Mouse (Mus musculus): ENCODE measurements around the gene Tiam1.

Tiam1 gene

GRCm38 (mm10) chr16:90143760-90144516, at the start of gene Tiam1:
Gene Tiam1, minus strand, starts transcription at chr16:90143769.
- DNase-seq, result peak; percentile 98

GRCm38 (mm10) chr16:90191289-90191688, 47.7 kb upstream of the Tiam1 start:
- no peak for DNase-seq

- no peak for DNase-seq
Observed at GRCm38 (mm10) chr16:90187453-90187852, 43.9 kb upstream of the Tiam1 start.

- peak; percentile 84 for DNase-seq
Observed at GRCm38 (mm10) chr16:90185928-90186588, 42.5 kb upstream of the Tiam1 start.

GRCm38 (mm10) chr16:90184135-90184534, 40.6 kb upstream of the Tiam1 start:
- DNase-seq, result no peak

GRCm38 (mm10) chr16:90181673-90182072, 38.1 kb upstream of the Tiam1 start:
- no peak for DNase-seq

GRCm38 (mm10) chr16:90180975-90181374, 37.4 kb upstream of the Tiam1 start:
- no peak for DNase-seq

GRCm38 (mm10) chr16:90179892-90180291, 36.3 kb upstream of the Tiam1 start:
- no peak for DNase-seq

- DNase-seq, result no peak
Observed at GRCm38 (mm10) chr16:90178404-90178803, 34.8 kb upstream of the Tiam1 start.

- DNase-seq, result no peak
Observed at GRCm38 (mm10) chr16:90177425-90177824, 33.9 kb upstream of the Tiam1 start.

GRCm38 (mm10) chr16:90176472-90176871, 32.9 kb upstream of the Tiam1 start:
- DNase-seq, result peak; percentile 73

- DNase-seq, result no peak
Observed at GRCm38 (mm10) chr16:90171416-90171815, 27.8 kb upstream of the Tiam1 start.

GRCm38 (mm10) chr16:90170676-90171075, 27.1 kb upstream of the Tiam1 start:
- no peak for DNase-seq

GRCm38 (mm10) chr16:90169863-90170630, 26.5 kb upstream of the Tiam1 start:
- DNase-seq, result no peak

GRCm38 (mm10) chr16:90167646-90168045, 24.1 kb upstream of the Tiam1 start:
- peak; percentile 64 for DNase-seq

- DNase-seq, result no peak
Observed at GRCm38 (mm10) chr16:90165435-90165834, 21.9 kb upstream of the Tiam1 start.

GRCm38 (mm10) chr16:90164942-90165341, 21.4 kb upstream of the Tiam1 start:
- no peak for DNase-seq

GRCm38 (mm10) chr16:90155080-90155479, 11.5 kb upstream of the Tiam1 start:
- DNase-seq, result no peak

GRCm38 (mm10) chr16:90150820-90151219, 7.3 kb upstream of the Tiam1 start:
- no peak for DNase-seq

- no peak for DNase-seq
Observed at GRCm38 (mm10) chr16:90150126-90150525, 6.6 kb upstream of the Tiam1 start.

GRCm38 (mm10) chr16:90149335-90149734, 5.8 kb upstream of the Tiam1 start:
- no peak for DNase-seq

GRCm38 (mm10) chr16:90145244-90145643, 1.7 kb upstream of the Tiam1 start:
- DNase-seq, result no peak

- DNase-seq, result no peak
Observed at GRCm38 (mm10) chr16:90144541-90144940, 972 bp upstream of the Tiam1 start.

- no peak for DNase-seq
Observed at GRCm38 (mm10) chr16:90143416-90143759, 181 bp downstream of the Tiam1 start.

Data from right cerebral cortex, adult 18-20 months (tissue).